Mouse (Mus musculus): ENCODE results near the gene Tbx6. TPM values are rescaled to one million over a fixed set of nuclear protein-coding genes. Genes with fewer than 3 reads are reported as not detected.
A peak's percentile ranks its signal among the peaks of the same experiment; 100 is the strongest.

Tbx6 gene
- 0.87 and 1.6 TPM in 2 replicates for polyA plus RNA-seq (2012; rRNA removed)

DNA sequence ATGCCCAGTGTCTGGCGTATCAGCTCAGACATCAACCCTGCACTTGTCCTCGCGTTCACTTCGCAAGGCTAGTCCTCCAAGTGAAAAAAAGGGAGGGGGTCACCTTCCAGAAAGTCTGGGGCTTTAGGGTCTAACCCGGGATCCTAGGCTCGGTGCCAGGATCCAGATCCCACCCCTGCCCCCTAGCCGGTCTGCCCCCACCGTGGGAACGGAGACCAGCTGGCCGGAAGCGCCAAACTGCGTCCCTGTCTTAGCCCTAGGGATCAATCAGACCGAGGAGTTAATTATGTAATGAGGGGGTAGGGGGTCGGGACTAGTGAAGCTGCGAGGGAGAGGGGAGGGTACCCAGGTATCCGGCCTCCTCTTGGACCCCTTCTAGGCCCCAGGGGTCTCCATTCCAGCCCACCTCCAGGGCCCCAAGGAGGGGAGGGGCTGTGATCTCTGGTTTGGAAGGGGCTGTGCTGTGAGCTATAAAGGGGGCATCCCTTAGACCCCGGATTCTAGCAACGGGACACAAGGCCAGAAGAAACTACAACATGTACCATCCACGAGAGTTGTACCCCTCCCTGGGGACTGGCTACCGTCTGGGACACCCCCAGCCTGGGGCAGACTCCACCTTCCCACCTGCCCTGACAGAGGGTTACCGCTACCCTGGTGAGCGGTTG lies at the start of gene Tbx6:
Gene Tbx6, plus strand, starts transcription at position 513 of the 665 bp plus-strand sequence.
- WGBS, result 13% methylated on average over 22 of the region's 22 CpGs
- no peak for DNase-seq (ENCODE audit: low read depth, low spot score)

DNA sequence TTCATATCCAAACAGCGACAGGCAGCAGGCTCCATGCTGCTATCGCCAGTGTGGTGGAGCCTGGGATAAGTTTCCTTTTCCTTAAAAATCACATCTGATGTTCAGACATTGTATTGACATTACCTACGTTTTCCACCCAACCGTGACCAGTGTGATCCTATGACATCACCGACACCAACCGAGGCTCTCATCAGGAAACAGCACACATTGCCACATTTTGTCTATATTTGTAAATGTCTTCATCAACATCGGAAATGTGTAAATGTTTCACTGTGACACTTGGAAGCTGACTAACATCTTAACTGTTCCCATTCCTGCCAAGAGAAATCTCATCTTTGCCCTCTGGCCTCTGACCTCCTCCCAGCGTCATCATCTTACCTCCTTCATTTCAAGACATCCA lies 45.2 kb upstream of the Tbx6 start:
- no peak for DNase-seq (ENCODE audit: low read depth, low spot score)
- 71% methylated on average over 8 of the region's 8 CpGs for WGBS

- DNase-seq (ENCODE audit: low read depth, low spot score), result no peak
- 83% methylated on average over 17 of the region's 17 CpGs for WGBS
Observed at GRCm38 (mm10) chr7:126739551-126739950, 41.7 kb upstream of the Tbx6 start.

DNA sequence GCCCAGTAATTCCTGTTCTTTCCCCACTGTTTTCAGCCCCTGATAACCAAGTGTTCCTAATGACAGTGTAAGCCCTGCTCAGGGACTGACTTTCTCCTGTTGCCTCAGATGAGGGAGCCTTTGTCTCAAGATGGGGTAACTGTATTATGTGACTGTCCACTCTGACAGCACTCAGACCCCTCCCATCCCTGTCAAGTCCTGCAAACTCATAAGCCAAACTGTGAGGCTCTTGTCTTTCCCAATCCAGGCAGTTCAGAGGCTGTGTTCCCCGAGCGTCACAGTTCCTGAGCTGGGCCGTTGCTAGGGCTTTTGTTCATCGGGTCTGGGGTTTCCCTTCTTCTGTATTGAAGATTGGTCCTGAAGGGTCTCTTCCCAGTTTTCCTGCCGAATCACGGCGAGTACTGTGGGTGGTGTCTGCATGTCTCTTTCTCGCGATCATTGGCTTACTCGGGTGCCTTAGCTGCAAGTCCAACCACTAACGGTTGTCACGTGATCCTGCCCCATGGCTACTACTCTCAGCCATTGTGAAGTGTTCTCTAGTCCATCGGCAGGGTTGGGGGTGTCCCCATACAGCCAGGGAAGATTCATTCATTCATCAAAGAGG lies 41.0 kb upstream of the Tbx6 start:
- DNase-seq (ENCODE audit: low read depth, low spot score), result no peak
- WGBS, result 82% methylated on average over 13 of the region's 13 CpGs

- DNase-seq (ENCODE audit: low read depth, low spot score), result no peak
- WGBS, result 73% methylated on average over 5 of the region's 5 CpGs
Observed at GRCm38 (mm10) chr7:126740977-126741376, 40.3 kb upstream of the Tbx6 start.

DNA sequence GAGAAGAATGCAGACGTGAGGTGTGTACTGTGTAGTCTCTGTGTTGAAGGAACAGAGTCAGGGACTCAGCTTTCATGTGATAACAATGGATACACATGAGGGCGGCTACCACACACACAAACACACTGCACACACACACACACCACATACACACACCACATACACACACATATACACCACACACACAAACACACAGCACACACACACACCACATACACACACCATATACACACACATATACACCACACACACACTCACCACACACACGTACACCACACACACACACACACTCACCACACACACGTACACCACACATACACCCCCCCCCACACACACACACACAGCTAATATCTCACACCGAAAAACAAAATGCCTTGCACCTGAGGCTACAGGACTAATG lies 39.8 kb upstream of the Tbx6 start:
- WGBS, result 87% methylated on average over 5 of the region's 5 CpGs
- DNase-seq (ENCODE audit: low read depth, low spot score), result no peak

DNA sequence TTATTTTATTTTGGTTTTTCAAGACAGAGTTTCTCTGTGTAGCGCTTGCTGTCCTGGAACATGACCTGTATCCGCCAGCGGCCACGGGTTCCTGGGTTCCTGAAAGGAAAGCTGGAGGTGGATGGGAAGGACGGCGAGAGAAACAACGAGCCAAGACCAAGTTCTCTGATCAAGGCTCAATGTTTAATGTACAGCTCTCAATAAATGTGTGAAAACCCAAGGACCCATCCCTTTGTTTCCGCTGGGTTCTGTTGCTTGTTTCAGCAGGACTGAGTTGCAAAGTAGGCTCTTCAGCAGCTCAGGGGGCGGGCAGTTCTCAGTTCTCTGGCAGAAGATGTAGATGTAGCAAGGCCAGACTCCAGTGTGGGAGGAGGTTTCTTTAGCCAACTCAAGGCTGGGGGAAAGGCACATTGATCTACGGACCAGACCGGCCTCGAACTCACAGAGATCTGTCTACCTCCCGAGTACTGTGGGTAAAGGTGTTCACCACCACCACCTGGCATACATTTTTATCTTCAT lies 39.3 kb upstream of the Tbx6 start:
- DNase-seq (ENCODE audit: low read depth, low spot score), result no peak
- 90% methylated on average over 13 of the region's 13 CpGs for WGBS

DNA sequence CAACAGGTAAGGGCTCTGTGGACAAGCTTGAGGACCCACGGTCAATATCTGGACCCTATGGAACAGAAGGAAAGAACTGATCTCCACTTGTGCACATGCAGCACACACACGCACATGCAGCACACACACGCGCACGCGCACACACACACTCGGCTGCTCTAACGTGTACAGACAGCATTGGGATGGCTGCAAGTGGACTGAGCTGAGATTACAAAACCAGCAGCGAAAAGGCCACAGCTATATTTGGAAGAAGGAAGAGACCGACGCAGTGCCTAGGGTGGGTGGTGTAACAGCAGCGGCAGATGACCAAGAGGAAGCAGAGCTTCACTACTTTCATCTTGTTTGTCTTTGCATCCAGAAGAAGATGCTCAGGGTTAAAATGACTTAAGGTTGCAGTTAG lies 35.2 kb upstream of the Tbx6 start:
- DNase-seq (ENCODE audit: low read depth, low spot score), result no peak
- WGBS, result 51% methylated on average over 12 of the region's 12 CpGs

GRCm38 (mm10) chr7:126746798-126747197 lies 34.5 kb upstream of the Tbx6 start:
- WGBS, result 13% methylated on average over 6 of the region's 6 CpGs
- DNase-seq (ENCODE audit: low read depth, low spot score), result peak; percentile 60

- 21% methylated on average over 7 of the region's 7 CpGs for WGBS
- DNase-seq (ENCODE audit: low read depth, low spot score), result peak; percentile 76
Observed at GRCm38 (mm10) chr7:126748824-126749223, 32.5 kb upstream of the Tbx6 start.

GRCm38 (mm10) chr7:126749582-126750343 lies 31.5 kb upstream of the Tbx6 start:
- 77% methylated on average over 17 of the region's 17 CpGs for WGBS
- DNase-seq (ENCODE audit: low read depth, low spot score), result no peak

- WGBS, result 1% methylated on average over 9 of the region's 9 CpGs
Observed at GRCm38 (mm10) chr7:126754866-126755265, 26.4 kb upstream of the Tbx6 start.

GRCm38 (mm10) chr7:126758539-126758938 lies 22.7 kb upstream of the Tbx6 start:
- no peak for DNase-seq (ENCODE audit: low read depth, low spot score)
- 79% methylated on average over 7 of the region's 7 CpGs for WGBS

More at GRCm38 (mm10) chr7:126754866-126755265, 26.4 kb upstream of the Tbx6 start:
- no peak for DNase-seq (ENCODE audit: low read depth, low spot score)

DNA sequence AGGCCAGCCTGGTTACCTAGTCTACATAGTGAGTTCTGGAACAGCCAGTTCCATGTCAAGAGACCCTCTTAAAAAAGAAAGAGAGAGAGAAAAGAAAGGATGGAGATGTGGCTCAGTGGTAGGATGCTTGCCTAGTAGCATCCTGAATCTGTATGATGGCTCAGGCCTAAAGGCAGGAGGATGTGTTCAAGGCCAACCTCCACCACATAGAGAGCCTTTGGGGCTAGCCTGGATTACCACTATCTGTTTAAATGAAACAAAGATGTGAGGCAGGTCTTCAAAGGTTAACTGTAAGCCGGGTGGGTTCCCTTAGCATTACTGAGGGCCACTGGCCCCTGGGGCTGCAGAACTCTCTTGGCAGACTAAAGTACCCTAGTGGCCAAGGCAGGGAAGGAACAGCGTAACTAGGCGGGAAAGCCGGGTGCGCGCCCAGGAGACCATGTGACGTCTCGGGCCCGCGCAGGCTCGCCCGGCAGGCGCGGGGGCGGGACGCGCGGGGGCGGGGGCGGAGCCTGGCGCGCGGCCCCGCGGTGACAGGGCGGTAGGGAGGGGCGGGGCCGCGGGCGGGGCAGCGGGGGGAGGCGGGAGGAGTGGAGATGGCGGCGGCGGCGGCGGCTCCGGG lies 22.1 kb upstream of the Tbx6 start, which contains the start of gene Mapk3:
Gene Mapk3, plus strand, starts transcription at position 552 of the 622 bp plus-strand sequence.
- WGBS, result 1% methylated on average over 33 of the region's 38 CpGs
- DNase-seq (ENCODE audit: low read depth, low spot score), result no peak

- 0% methylated on average over 22 of the region's 24 CpGs for whole genome bisulfite sequencing
- DNase-seq (ENCODE audit: low read depth, low spot score), result no peak
Observed at GRCm38 (mm10) chr7:126759672-126760390, 21.5 kb upstream of the Tbx6 start.

GRCm38 (mm10) chr7:126760391-126760802 lies 20.9 kb upstream of the Tbx6 start:
- WGBS, result 2% methylated on average over 3 of the region's 3 CpGs
- DNase-seq (ENCODE audit: low read depth, low spot score), result no peak

DNA sequence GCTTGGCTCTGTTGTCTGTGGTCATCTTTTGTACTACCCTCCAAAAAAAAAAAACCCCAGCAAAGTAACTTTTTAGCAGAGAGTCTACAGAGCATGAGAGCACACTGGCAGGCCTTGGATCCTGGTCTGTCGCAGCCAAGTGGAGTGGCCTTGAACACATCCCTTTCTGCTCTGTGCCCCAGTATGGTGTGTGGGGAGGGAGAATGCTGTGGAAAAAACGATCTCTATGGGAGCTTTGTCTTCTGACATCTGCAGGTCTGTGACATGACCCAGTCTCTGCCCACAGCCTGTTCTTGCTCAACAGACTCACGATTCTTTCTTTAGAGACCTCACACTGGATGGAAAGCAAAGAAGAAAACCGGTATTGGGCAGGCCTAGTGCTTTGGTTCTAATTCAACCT lies 20.3 kb upstream of the Tbx6 start:
- no peak for DNase-seq (ENCODE audit: low read depth, low spot score)
- WGBS, result 11% methylated on average over 4 of the region's 4 CpGs

DNA sequence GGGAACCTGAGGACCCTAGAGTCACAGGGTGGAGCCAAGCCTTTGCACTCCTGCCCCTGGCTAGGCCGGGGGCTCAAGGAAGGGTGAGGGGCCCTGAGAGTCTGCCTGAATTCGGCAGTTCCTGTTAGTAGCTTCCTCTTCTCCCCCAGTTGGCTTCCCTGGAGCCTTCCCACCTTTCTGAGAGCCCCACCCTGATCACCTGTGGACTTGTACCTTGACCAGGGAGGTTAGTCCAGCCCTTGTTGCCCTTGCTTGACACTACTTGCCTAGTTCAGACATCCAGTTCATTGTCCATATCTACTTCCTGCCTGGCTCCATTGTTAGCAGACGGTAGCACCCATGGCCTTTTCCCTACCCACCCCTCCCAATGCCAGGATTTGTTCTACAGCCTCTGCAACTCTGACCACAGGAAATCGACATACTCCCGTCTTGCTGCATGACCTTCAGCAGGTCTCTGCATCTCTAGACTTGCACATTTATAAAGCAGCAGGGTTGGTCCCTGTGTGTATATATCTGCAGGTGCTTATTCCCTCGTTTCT lies 19.7 kb upstream of the Tbx6 start:
- DNase-seq (ENCODE audit: low read depth, low spot score), result no peak
- 20% methylated on average over 6 of the region's 6 CpGs for WGBS

DNA sequence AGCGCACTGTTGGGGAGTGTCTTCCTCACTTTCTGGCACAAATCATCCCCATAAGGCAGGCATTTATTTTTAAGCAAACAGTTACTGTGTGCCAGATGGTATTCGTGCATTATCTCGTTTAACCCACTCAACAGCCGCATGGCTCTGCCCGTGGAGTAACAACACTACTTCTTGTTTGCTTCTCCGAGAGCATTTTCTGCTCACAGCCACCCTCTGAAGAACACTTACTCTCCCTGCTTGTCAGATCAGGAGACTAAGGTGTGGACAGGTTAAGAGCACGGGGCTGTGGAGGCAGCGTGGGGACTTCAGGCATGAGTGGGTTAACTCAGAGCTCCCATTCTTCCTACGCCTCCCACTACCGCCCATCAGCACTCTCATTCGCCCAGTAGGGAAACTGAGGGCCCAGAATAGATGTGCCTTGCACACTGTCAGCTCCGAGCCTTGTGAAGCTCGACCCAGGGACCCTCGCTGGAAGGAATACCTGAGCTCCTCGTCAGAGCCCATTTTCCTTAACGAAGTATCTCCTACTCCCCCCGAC lies 18.7 kb upstream of the Tbx6 start:
- 54% methylated on average over 17 of the region's 17 CpGs for WGBS
- no peak for DNase-seq (ENCODE audit: low read depth, low spot score)
